Mouse (Mus musculus): ENCODE measurements at regions not wholly inside any gene's neighbourhood (a gene's known extent, or its start where the extent isn't known, plus 50 kb on each side); places are given as distances from the start of the nearest gene placed in this dataset.

DNA sequence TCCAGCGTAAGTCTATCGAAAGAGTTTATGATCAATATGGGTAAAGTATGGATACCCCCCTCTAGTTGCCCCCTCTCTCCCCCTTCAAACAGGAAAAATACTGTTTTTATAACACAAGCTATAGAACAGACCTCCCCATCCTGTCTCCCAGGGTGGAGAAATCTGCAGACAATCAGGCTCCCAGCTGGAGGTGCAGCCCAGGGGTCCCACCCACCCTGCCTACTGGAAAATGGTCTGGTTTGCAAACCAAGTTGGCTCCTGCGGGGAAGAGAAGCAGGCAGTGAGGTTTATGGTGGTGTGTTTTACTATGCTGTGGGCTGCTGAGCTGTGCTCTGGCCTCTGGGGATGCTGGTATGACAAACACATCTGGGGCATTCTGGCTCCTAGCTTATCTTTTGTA is 70.7 kb upstream of the Sfswap start:
- TF ChIP-seq CTCF (IDR thresholded peaks at IDR 0.05; ENCODE audit: low read depth, low read length) (no peak), GATA1 (IDR thresholded peaks at IDR 0.05; ENCODE audit: borderline replicate concordance, low read length) (no peak), TAL1 (conservative IDR thresholded peaks at IDR 0.05; ENCODE audit: low read depth, low read length) (no peak), POLR2AphosphoS5 (IDR thresholded peaks at IDR 0.05; ENCODE audit: insufficient replicate concordance, low read depth, low read length) (no peak)
